Mouse (Mus musculus) testis, adult 2 months (tissue): ENCODE results near the gene Mettl22.

Experiments
- CTCF ChIP-seq: fragments of 200-500 bp; IDR thresholded peaks from 2 replicates; pipeline ENCODE4 v1.5.1; 2012; ENCODE audit warnings: low read depth, mild to moderate bottlenecking, inconsistent platforms, low read length, moderate library complexity; ENCODE audit not compliant: control insufficient read depth, insufficient read depth, insufficient replicate concordance
- POLR2A ChIP-seq: fragments of 200-500 bp; IDR thresholded peaks from 2 replicates; pipeline ENCODE4 v1.6.1; 2012; ENCODE audit warnings: low read depth, mild to moderate bottlenecking, inconsistent platforms, low read length, moderate library complexity; ENCODE audit not compliant: control insufficient read depth

DNA sequence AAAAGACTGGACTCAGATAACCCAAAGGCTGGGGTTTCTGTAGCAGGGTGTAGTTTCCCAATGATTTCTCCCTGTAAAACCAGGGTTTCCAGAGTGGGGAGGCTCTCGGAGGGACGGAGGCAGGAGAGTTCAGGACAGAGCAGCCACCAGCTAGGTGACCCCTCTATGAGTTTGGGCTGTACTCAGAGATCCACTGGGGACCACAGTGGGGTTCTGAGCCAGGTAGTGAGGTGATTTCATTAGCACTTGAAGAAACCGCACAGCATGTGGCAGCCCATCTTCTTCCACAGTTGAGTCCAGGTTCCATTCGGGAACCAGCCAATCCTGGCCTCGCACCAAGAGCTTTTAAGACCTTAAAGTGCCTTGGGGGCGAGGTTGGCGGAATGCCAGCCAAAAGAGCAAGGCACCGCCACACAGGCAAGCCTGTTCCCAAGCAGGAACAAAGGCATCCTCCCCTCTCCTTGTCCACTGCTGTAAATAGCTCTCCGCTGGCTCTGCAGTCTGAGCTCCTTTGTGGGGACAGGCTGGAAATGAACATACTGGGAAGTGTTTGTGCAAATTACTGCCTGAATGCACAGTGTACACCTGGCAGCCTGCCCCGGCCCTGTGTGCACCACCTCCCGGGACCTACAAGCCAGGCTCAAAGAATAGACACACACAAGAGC lies 53.0 kb downstream of the Mettl22 start:
- no peak for TF ChIP-seq POLR2A
- no peak for TF ChIP-seq CTCF
